Mouse (Mus musculus) liver, postnatal 0 days (tissue): Measurements from ENCODE around the gene Cfl1.

ENCODE experiments used
- CTCF ChIP-seq: sonication (generic); IDR thresholded peaks from 2 replicates; pipeline ENCODE4 v1.5.1; 2016; ENCODE audit warnings: antibody characterized with exemption, low read depth
- EP300 ChIP-seq: IDR thresholded peaks from 2 replicates; pipeline ENCODE4 v1.6.1; 2016; ENCODE audit warnings: antibody characterized with exemption, low read depth, mild to moderate bottlenecking

GRCm38 (mm10) chr19:5475069-5475714 is 15.1 kb upstream of the Cfl1 start:
- TF ChIP-seq CTCF, result no peak
- TF ChIP-seq EP300, result no peak
